Mouse (Mus musculus) lung, embryonic 16.5 days (tissue): ENCODE results near the gene Hoxb3. TPM values are rescaled to one million over a fixed set of nuclear protein-coding genes. Genes with fewer than 3 reads are reported as not detected.
A peak's percentile ranks its signal among the peaks of the same experiment; 100 is the strongest.

Experiments used
- ATAC-seq: fragments of 200-750 bp; cut with Nextera tagmentation; 2 replicates; pipeline ENCODE4 v1.8.0; 2017; ENCODE audit warnings: low read depth, mild to moderate bottlenecking, moderate library complexity
- H3K27ac ChIP-seq: fragments of 300-500 bp; sonication (generic); 2 replicates; pipeline ENCODE4 v1.5.1; 2014; ENCODE audit warnings: mild to moderate bottlenecking, control low read depth, low read length
- H3K27me3 ChIP-seq: fragments of 300-500 bp; sonication (generic); 2 replicates; pipeline ENCODE4 v1.6.1; 2014; ENCODE audit warnings: low read depth, low read length, mixed read lengths; ENCODE audit not compliant: control insufficient read depth, insufficient read depth
- H3K36me3 ChIP-seq: fragments of 300-500 bp; sonication (generic); 2 replicates; pipeline ENCODE4 v1.6.1; 2014; ENCODE audit warnings: low read length; ENCODE audit not compliant: control insufficient read depth, insufficient read depth
- H3K4me1 ChIP-seq: fragments of 300-500 bp; sonication (generic); replicated peaks from 2 replicates; pipeline ENCODE4 v1.6.1; 2014; ENCODE audit warnings: low read length, mixed read lengths; ENCODE audit not compliant: control insufficient read depth, insufficient read depth
- H3K4me2 ChIP-seq: fragments of 300-500 bp; sonication (generic); 2 replicates; pipeline ENCODE4 v1.6.1; 2014; ENCODE audit warnings: low read depth, low read length, control low read depth
- H3K4me3 ChIP-seq: fragments of 300-500 bp; sonication (generic); 2 replicates; pipeline ENCODE4 v1.5.1; 2014; ENCODE audit warnings: mild to moderate bottlenecking, low read length, control low read depth
- H3K9ac ChIP-seq: fragments of 300-500 bp; sonication (generic); 2 replicates; pipeline ENCODE4 v1.6.1; 2014; ENCODE audit warnings: low read length, control low read depth
- H3K9me3 ChIP-seq: fragments of 300-500 bp; sonication (generic); 2 replicates; pipeline ENCODE4 v1.6.1; 2016; ENCODE audit warnings: low read length; ENCODE audit not compliant: control insufficient read depth
- WGBS: fragments of 180-500 bp; shearing (Covaris S2); extraction: QIAGEN DNeasy Blood & Tissue Kit; methylation state at CpG from one replicate; pipeline ENCODE4 v1.1.7; 2014; 5-methylcytosine and 5-hydroxymethylcytosine counted together
- polyA plus RNA-seq: library from polyadenylated mRNA; unstranded; fragments of >200 nt; fragmentation: Nextera tagmentation; extraction: Ambion mirVana; gene quantifications from 2 replicates; pipeline ENCODE4 v1.2.1, GENCODE M21; 2015

Gene Hoxb3
- polyA plus RNA-seq, 1 experiment from 2014 or later = 2.1 TPM

DNA sequence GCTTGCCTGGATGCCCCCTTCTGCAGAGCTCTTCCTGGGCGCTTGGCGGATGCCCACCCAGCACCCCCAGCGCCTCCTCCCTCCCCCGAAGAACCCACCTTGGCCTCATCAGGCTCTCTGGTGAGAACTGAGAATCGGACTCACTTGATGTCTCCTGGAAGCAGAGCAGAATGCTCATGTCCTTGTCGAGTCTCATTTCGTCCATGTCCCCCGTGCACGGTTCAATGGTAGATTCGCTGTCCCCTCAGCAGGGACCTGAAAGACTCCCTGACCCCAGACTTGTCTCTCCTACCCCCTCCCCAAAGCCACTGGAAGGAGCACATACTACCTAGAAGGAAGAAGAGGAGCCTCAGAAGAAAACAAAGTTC is 22.1 kb upstream of the Hoxb3 start:
- Histone ChIP-seq H3K27ac (peak overlapping the region; percentile 21), H3K27me3 (peaks cover 75% of the 10 kb centered on the region), H3K4me2 (peak overlapping the region; percentile 79), H3K36me3 (no peaks in the 10 kb centered on the region), H3K9ac (peak overlapping the region; percentile 77), H3K4me3 (peak overlapping the region; percentile 61), H3K9me3 (no peaks in the 10 kb centered on the region), H3K4me1 (peaks cover 7% of the 10 kb centered on the region)
- ATAC-seq = no peak
- 20% methylated on average over 9 of the region's 10 CpGs for WGBS

DNA sequence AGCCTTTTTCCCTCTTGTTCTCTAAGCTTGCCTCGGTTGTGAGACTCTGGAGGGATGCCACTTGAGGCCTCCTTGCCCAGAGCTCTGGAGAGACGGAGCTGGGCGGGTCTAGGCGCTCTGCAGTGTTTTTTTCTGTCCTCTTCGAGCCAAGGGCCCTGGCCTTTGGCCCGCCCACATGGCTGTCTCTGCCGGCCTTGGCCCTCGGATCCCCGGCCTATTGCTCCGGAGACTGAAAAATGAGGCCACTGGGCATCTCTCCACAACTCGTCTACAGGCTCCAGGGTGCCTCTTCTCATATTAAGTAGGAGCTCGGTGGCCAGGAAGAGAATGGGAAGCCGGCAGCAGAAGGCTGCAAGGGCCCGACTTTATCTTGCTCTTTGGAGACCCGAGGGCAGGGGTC is 21.3 kb upstream of the Hoxb3 start:
- peak overlapping the region; percentile 79 for H3K4me2 ChIP-seq
- H3K9ac ChIP-seq = peak overlapping the region; percentile 64
- peak overlapping the region; percentile 58 for H3K4me3 ChIP-seq
- H3K9me3 ChIP-seq = no peaks in the 10 kb centered on the region
- H3K36me3 ChIP-seq = no peaks in the 10 kb centered on the region
- H3K4me1 ChIP-seq = peaks cover 7% of the 10 kb centered on the region
- peak overlapping the region; percentile 73 for H3K27ac ChIP-seq
- WGBS = 7% methylated on average over 15 of the region's 15 CpGs
- H3K27me3 ChIP-seq = peaks cover 73% of the 10 kb centered on the region
- ATAC-seq = peak; percentile 18; the same call in 1 of the 2 replicates

DNA sequence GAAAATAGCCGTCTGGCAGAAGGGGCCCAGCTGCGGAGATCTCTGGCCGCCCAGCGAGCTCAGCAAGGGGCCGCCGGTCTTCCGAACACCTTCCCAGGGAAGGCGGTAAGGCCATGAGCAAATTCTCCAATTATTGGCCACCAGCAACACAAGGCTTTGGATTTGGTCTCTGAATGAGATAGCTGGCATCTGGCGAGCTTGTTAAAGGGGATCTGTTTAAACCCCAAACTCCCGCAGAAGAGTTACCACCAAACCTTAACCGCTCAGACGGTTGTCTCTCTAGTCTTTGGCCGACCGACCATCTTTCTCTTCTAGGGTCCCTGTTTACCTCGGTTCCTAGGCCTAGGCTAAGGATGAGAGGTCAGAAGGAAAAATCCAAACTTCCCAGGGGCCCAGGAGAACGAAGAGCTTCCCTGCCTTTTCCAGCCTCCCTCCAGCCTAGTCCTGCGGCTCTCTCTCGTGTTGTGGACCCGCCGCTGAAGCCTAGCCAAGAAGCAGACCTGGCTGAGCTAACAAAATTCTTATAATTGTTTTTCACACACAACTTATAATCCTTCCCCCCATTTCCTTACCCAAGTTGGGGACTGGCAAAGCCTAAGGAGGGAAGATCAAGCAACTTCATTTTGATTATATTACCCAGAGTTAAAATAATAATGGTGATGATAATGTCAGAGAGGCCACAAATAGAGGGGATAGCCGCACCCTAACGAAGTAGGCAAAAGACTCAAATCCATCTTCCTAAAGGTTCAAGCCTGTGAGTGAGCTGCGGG is 20.6 kb upstream of the Hoxb3 start:
- Histone ChIP-seq H3K9ac (peak overlapping the region; percentile 64), H3K4me3 (peak overlapping the region; percentile 58), H3K9me3 (no peaks in the 10 kb centered on the region), H3K27ac (peak overlapping the region; percentile 73), H3K4me2 (peak overlapping the region; percentile 79), H3K36me3 (no peaks in the 10 kb centered on the region), H3K4me1 (peaks cover 7% of the 10 kb centered on the region), H3K27me3 (peaks cover 68% of the 10 kb centered on the region)
- no peak for ATAC-seq
- 16% methylated on average over 23 of the region's 23 CpGs for WGBS

DNA sequence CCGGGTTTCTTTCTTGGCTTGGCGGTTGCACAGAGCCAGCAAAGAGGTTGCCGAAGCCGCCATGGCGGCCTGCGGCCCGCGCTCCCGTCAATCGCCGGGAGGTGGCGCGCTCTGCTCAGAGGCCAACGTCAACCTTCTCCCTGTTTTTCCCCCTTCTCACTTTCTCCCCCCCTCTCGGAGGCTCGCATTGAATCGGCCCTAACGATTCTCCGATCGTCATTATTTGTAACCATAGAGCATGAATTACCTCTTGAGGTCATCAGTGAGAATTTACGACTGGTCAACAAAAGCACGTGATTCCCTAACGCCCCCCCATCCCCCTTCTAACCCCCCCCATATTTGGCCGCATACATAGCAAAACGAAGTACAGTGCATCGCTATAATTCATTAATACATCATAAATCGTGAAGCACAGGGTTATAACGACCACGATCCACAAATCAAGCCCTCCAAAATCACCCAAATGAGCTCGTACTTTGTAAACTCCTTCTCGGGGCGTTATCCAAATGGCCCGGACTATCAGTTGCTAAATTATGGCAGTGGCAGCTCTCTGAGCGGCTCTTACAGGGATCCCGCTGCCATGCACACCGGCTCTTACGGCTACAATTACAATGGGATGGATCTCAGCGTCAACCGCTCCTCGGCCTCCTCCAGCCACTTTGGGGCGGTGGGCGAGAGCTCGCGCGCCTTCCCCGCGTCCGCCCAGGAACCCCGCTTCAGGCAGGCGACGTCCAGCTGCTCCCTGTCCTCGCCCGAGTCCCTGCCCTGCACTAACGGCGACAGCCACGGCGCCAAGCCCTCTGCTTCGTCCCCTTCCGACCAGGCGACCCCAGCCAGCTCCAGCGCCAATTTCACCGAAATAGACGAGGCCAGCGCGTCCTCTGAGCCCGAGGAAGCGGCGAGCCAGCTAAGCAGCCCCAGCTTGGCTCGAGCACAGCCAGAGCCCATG is 19.7 kb upstream of the Hoxb3 start, which contains the start of gene Hoxb5:
Gene Hoxb5 (plus strand): TSS at position 186 of the 949 bp plus-strand sequence.
- H3K9ac ChIP-seq = peak within 1 kb of the TSS; percentile 76
- ATAC-seq = peak; percentile 80
- H3K27me3 ChIP-seq = peaks cover 70% of the 10 kb centered on the region
- H3K4me1 ChIP-seq = peaks cover 7% of the 10 kb centered on the region
- H3K27ac ChIP-seq = peak within 1 kb of the TSS; percentile 95
- H3K36me3 ChIP-seq = no peaks in the 10 kb centered on the region
- H3K4me2 ChIP-seq = peak within 1 kb of the TSS; percentile 79
- under 1% methylated on average over 69 of the region's 69 CpGs for WGBS
- H3K4me3 ChIP-seq = peak within 1 kb of the TSS; percentile 58
- H3K9me3 ChIP-seq = no peaks in the 10 kb centered on the region

DNA sequence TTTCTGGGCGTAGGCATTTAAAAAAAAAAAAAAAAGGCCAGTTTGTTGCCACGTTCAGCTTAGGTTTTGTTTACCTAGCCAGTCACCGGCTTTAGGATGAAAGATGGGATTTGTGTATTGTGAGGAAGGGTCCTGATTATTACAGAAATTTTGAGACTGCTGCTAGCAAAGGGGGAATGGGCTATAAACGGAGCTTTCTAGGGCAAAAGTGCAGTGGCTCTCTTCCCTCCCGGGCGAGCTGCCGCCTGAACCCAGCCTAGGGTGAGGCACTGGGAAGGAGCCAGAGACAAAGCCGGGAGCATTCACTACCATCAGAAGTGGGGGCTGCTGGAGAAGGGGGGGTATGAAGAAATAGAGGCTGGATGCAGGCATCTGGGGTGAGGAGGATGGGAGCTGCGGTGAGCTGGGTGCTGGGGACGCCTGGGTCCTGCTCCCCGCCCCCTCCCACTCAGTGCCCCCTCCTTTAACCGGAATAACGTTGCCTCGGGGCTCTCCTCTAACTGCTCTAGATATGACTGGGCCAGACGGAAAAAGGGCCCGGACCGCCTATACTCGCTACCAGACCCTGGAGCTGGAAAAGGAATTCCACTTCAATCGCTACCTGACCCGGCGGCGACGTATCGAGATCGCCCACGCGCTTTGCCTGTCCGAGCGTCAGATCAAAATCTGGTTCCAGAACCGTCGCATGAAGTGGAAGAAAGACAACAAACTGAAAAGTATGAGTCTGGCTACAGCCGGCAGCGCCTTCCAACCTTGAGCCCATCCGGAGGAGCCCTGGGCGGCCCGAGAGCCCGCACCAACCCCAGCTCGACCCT is 18.5 kb upstream of the Hoxb3 start:
- H3K4me2 ChIP-seq = peak overlapping the region; percentile 79
- H3K9me3 ChIP-seq = no peaks in the 10 kb centered on the region
- ATAC-seq = no peak
- H3K4me1 ChIP-seq = peaks cover 10% of the 10 kb centered on the region
- H3K9ac ChIP-seq = peak overlapping the region; percentile 76
- no peaks in the 10 kb centered on the region for H3K36me3 ChIP-seq
- H3K27me3 ChIP-seq = peaks cover 67% of the 10 kb centered on the region
- 1% methylated on average over 38 of the region's 38 CpGs for WGBS
- peak overlapping the region; percentile 58 for H3K4me3 ChIP-seq
- H3K27ac ChIP-seq = peak overlapping the region; percentile 95

DNA sequence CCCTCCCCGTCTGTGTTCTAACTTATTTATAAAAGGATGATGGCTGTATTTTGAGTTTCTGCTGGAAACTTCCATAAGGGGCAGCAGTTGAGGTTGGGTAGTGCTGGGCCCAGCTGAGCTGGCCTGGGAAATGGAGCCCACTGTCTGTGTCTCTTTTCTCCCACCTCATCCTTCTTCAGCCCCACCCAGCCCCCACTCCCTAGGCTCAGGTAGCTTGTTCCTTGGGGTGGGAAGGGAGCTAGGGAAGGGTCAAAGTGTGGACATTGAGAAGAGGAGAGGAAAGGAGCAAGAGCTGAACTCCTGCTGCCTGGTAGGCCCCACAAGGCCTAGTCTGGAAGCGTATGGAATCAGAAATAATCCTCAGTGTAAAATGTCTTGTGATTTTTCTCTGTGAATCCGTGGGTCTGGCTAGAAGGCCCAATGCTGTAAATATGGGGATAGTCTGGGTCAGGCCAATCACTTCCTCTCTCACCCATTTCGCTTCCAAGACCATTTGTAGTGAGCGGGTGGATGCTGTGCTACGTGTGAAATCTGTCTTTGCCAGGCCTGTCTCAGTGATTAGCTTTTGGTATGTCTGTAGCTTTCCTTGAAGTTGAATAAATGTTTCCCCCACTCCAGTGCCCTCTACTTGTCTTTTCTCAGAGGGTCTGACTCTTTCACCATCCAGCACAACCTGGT is 17.5 kb upstream of the Hoxb3 start:
- WGBS = 47% methylated on average over 6 of the region's 6 CpGs
- Histone ChIP-seq H3K4me1 (peaks cover 6% of the 10 kb centered on the region), H3K4me2 (peak overlapping the region; percentile 79), H3K9ac (peak overlapping the region; percentile 76), H3K4me3 (peak overlapping the region; percentile 58), H3K27ac (peak overlapping the region; percentile 95), H3K36me3 (no peaks in the 10 kb centered on the region), H3K27me3 (peaks cover 61% of the 10 kb centered on the region), H3K9me3 (no peaks in the 10 kb centered on the region)
- no peak for ATAC-seq

DNA sequence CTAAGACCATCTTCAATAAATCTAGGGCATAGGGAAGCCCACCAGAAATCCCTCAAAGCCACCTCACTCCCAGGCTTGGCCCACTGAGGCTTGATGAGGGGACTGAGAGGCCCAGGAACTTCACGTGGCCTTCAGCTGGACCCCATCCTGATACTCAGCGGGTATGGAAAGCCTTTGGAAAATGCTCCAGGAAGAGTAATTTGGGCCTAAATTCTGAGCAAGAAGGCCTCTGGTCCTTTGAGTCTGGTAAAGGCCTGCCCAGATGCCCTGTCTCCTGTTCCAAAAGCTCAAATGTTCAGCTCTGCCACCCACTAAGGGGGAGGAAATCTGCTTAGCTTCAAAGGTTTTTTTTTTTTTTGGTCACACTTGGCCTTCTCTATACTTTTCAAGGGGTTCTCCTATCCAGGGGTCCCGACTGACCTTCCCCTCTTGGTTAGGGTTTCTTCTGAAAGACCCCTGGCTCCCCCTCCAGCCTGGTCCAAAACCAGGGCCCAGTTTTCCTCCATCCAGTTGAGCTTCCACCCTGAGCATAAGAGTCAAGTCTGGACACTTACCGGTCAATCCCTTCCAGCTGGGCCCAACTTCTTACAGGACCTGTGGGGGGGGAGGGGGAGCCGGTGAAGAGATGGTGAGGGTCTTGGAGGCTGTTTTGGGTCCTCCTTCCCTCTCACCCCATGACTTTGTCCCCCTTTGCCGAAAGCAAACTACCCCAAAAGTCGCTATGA is 16.8 kb upstream of the Hoxb3 start:
- no peaks in the 10 kb centered on the region for H3K9me3 ChIP-seq
- peak overlapping the region; percentile 58 for H3K4me3 ChIP-seq
- peak overlapping the region; percentile 95 for H3K27ac ChIP-seq
- 27% methylated on average over 7 of the region's 7 CpGs for WGBS
- H3K36me3 ChIP-seq = no peaks in the 10 kb centered on the region
- H3K4me1 ChIP-seq = peaks cover 5% of the 10 kb centered on the region
- peak overlapping the region; percentile 76 for H3K9ac ChIP-seq
- ATAC-seq = no peak
- H3K4me2 ChIP-seq = peak overlapping the region; percentile 79
- H3K27me3 ChIP-seq = peaks cover 56% of the 10 kb centered on the region

DNA sequence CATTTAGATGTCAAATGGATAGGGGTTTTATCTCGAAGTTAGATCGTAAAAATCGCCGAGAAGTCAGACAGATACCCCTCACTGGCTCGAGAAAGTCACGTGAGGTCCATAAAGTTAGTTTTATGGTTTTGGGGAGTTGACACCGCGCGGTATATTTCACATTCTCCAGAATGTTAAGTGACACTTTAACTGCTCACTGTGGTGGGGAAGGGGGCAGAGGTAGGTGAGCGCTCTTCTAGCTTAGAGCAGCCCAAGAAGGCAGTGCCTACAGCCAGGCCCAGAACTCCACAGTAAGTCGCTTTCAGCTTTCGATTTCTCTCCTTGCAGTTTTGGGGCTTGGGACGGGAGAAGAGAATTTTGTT is 16.2 kb upstream of the Hoxb3 start:
- no peaks in the 10 kb centered on the region for H3K9me3 ChIP-seq
- ATAC-seq = no peak
- WGBS = 24% methylated on average over 13 of the region's 13 CpGs
- H3K27ac ChIP-seq = peak overlapping the region; percentile 95
- H3K27me3 ChIP-seq = peaks cover 53% of the 10 kb centered on the region
- peak overlapping the region; percentile 76 for H3K9ac ChIP-seq
- peak overlapping the region; percentile 79 for H3K4me2 ChIP-seq
- H3K4me1 ChIP-seq = peaks cover 5% of the 10 kb centered on the region; the same call in 1 of the 2 replicates
- peak overlapping the region; percentile 58 for H3K4me3 ChIP-seq
- H3K36me3 ChIP-seq = no peaks in the 10 kb centered on the region
